Mouse (Mus musculus) CD4-positive, CD25-positive, alpha-beta regulatory T cell, adult 2 months (primary cell): ENCODE measurements around the gene Rpl39.
A peak's percentile ranks its signal among the peaks of the same experiment; 100 is the strongest.
"Not testable (repeated sequence)": the region's sequence is repeated elsewhere in the genome, so short reads cannot be mapped to it uniquely, and the experiment has no call there.

Source experiments
- DNase-seq: peaks from one replicate; pipeline ENCODE4 v3.0.0-alpha.2; 2012; ENCODE audit warnings: low read depth, low spot score

Gene Rpl39

GRCm38 (mm10) chrX:37084927-37085660 lies at the start of gene Rpl39:
Rpl39 (minus strand) TSS chrX:37085402.
- peak; percentile 93 for DNase-seq

- peak; percentile 87 for DNase-seq
These were observed 41.6 kb upstream of the Rpl39 start, which contains the start of gene Nkap for GRCm38 (mm10) chrX:37126671-37127358. Nkap (plus strand) TSS chrX:37126795.

- no peak for DNase-seq
These were observed 40.3 kb upstream of the Rpl39 start for GRCm38 (mm10) chrX:37125511-37125910.

GRCm38 (mm10) chrX:37120212-37120611 lies 35.0 kb upstream of the Rpl39 start:
- no peak for DNase-seq

- DNase-seq: no peak
These were observed 34.4 kb upstream of the Rpl39 start for GRCm38 (mm10) chrX:37119585-37119984.

- no peak for DNase-seq
These were observed 31.9 kb upstream of the Rpl39 start for GRCm38 (mm10) chrX:37117085-37117484.

GRCm38 (mm10) chrX:37110881-37111193 lies 25.6 kb upstream of the Rpl39 start:
- DNase-seq: no peak

- peak; percentile 96 for DNase-seq
These were observed 25.1 kb upstream of the Rpl39 start, which contains the start of gene Upf3b for GRCm38 (mm10) chrX:37110193-37110880. Upf3b (minus strand) TSS chrX:37110322.

- no peak for DNase-seq
These were observed 24.5 kb upstream of the Rpl39 start for GRCm38 (mm10) chrX:37109526-37110192.

GRCm38 (mm10) chrX:37103826-37104225 lies 18.6 kb upstream of the Rpl39 start:
- peak; percentile 27 for DNase-seq

- DNase-seq: no peak
These were observed 13.5 kb upstream of the Rpl39 start for GRCm38 (mm10) chrX:37098681-37099080.

GRCm38 (mm10) chrX:37095106-37095768 lies 10.0 kb upstream of the Rpl39 start:
- no peak for DNase-seq

- peak; percentile 56 for DNase-seq
These were observed 6.3 kb upstream of the Rpl39 start for GRCm38 (mm10) chrX:37091457-37091856.

GRCm38 (mm10) chrX:37088778-37089177 lies 3.6 kb upstream of the Rpl39 start:
- DNase-seq: no peak

GRCm38 (mm10) chrX:37085665-37086064 lies 463 bp upstream of the Rpl39 start:
- DNase-seq: no peak

GRCm38 (mm10) chrX:37084318-37084926 lies 780 bp downstream of the Rpl39 start:
- DNase-seq: peak; percentile 47

- DNase-seq: no peak
These were observed 4.0 kb downstream of the Rpl39 start for GRCm38 (mm10) chrX:37081194-37081593.

- DNase-seq: not testable (repeated sequence)
These were observed 4.9 kb downstream of the Rpl39 start for GRCm38 (mm10) chrX:37080345-37080744.

- DNase-seq: no peak
These were observed 8.6 kb downstream of the Rpl39 start for GRCm38 (mm10) chrX:37076651-37077050.

- peak; percentile 80 for DNase-seq
These were observed 10.8 kb downstream of the Rpl39 start for GRCm38 (mm10) chrX:37074262-37074892.
